Mouse (Mus musculus) small intestine, adult 2 months (tissue): ENCODE data around the gene Mgat4e.

Source experiments
- CTCF ChIP-seq: fragments of 200-500 bp; IDR thresholded peaks from 2 replicates; pipeline ENCODE4 v1.5.1; 2012; ENCODE audit warnings: low read depth, mild to moderate bottlenecking, control low read depth, inconsistent platforms, low read length, moderate library complexity, mixed read lengths; ENCODE audit not compliant: insufficient replicate concordance, insufficient read length; ENCODE audit errors: extremely low read depth
- POLR2A ChIP-seq: fragments of 200-500 bp; IDR thresholded peaks from 2 replicates; pipeline ENCODE4 v1.6.1; 2012; ENCODE audit warnings: low read depth, mild to moderate bottlenecking, control low read depth, inconsistent platforms, low read length, moderate library complexity

DNA sequence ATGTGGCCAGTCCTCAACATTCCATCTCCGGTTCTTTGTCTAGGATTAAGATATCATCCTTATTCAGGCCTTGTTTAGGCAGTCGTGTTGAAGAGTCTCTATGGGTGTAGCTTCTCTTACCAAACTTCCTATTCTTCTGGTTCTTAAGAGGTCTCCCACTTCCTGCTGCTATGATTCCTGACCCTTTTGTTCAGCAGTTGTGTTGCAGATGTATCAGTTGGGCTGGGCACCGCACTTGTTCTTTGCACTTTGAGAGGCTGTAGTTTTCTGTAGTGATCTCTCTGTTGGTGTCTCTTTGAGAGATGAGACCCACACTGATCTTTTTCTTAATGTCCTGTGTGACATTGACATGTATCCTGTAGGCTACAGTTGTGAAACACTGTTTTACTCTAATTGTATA lies 21.1 kb upstream of the Mgat4e start:
- TF ChIP-seq POLR2A (no peak), CTCF (no peak)
